Mouse (Mus musculus): ENCODE measurements around the gene Mrps2. TPM values are rescaled to one million over a fixed set of nuclear protein-coding genes. Genes with fewer than 3 reads are reported as not detected.

The Mrps2 gene
- 82.2 TPM for polyA plus RNA-seq (2014; fragmentation: Illumina TruSeq; extraction: RNeasy Lipid Tissue Mini Kit (QIAGEN cat#74804); ENCODE audit: low read depth, low replicate concordance)

DNA sequence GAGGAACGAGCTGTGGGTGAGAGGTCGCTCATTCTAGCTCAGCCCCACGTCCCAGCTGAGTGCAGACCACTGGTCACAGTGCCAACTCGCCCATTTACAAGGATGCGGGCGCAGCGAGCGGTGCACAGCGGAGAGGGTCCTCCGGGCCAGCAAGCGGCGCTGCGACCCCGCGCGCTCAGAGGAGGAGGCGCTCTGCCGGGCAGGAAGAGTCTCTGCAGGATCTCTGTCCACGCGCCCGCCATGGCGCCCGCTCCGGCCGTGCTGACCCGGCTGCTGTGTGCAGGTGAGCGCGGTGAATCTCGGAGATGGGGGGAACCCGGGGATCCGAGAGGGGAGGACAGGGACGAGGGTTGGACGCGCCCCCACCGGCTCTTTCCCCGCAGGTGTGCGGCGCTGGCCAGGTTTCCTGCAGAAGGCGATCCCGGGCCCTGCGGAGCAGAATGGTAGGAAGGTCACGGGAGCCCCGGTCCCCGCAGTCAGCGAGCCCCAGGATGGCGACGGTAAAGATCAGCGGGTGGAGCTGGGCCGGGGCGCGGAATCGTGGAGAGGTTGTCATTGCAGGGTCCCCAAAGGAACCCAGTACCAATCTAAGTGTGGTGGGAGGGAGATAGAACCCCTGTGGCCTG lies at the start of gene Mrps2:
Gene Mrps2 (plus strand): TSS at position 207 of the 626 bp plus-strand sequence.

DNA sequence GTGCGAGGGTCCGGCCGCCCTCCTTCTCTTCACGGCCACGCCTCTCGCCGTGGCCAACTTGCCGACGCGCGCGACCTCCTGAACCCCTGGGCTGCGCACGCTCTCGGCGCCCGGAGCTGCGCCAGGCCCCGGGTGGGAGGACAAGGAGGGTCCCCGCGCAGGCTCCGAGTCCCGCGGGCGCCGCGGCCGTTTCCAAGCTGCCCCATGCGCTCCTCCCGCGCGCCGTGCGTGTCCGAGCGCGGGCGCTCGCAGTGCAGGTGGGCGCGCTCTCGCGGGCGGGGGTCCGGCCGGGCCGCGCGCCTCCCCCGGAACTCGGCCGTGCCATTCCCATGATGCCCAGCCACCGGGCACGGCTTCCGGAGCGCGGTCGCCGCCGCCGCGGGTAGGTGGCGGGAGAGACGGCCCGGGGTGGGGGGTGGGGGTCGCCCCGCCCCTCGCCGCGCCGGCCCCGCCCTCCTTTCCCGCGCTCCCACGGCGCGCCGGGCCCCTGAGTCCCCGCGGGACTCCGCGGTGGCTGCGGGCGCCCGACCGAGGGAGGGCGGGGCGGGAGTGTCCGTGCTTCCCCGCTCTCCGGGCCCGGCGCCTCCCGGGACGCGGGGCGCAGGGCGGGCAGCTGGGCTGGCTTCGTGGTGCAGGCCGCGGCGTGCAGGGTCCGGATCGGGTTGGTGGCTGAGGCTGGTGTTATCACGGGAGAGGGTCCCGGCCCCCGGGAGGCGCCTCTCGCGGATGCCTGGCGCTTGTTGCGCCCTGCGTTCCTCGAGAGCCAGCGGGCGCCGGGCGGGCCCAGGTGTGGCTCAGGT lies 21.2 kb upstream of the Mrps2 start, which contains the start of gene Ppp1r26:
Gene Ppp1r26 (plus strand): TSS at position 286 of the 800 bp plus-strand sequence.

DNA sequence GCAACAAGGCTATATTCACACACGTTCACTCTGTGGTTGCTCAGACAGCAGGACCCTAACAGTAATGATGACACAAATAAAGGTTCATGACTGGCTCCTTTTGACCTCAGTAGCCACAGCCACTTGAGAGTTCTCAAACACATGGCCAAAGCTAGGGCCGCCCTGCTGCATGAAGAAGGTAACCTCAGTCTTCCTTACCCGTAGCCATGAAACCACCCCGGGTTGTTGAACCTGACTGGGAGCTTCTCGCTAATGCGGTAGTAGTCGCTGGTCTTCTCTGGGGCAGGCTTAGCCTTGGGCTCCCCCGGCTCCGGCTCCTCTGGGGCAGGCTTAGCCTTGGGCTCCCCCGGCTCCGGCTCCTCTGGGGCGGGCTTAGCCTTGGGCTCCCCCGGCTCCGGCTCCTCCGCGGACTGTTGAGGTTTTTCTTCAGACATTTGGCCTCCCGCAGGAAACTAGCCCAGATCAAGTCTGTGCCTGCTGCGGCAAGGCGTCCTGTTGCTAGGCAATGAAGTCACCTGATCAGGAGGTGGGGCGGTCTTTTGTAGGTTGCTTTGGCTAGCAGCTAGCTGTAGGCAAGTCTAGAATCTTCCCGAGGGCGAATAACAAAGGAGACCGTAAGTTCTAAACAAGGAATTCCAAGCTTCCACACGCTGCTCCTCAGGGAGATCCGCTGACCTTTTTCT lies 1.9 kb upstream of the Mrps2 start, which contains the start of gene 1700007K13Rik:
Gene 1700007K13Rik (minus strand): TSS at position 497 of the 683 bp plus-strand sequence.

DNA sequence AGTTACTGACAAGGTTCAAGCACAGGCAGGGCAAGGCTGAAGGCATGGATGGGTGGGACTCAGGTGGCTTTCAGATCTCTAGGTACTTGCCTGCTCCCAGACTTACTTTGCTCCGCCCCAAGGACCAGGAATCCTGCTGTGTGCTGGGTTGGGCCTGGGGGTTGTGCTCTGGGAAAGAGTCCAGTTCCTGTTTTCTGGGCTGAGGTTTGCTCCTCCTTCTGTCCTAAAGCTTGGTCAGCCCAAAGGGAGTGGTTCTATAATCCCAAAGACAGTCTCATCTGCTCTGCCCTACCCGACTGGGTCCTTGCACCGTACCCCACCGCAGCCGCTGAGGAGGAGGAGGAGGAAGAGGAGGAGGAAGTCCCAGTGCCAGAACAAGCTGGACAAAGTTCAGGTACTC lies 28.8 kb downstream of the Mrps2 start, which contains the start of gene Gbgt1:
Gene Gbgt1 (plus strand): TSS at position 221 of the 400 bp plus-strand sequence.

DNA sequence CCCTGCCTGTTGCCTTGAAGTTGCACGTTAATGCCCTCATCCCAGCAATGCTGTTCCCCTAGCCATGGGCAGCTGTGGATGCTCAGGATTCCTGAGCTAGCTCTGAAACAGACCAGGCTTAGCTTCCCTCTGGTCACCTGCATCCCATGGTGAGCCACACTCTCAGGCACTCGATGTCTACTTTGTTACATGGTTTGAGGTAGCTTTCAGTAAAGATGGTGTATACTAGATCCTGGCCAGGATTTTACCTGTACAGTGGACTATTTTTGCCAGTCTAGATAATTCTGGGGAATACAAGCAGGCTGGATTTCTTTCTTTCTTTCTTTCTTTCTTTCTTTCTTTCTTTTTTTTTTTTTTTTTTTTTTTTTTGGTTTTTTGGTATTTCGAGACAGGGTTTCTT lies 37.9 kb downstream of the Mrps2 start, which contains the start of gene Gm10134:
Gene Gm10134 (plus strand): TSS at position 301 of the 400 bp plus-strand sequence.

DNA sequence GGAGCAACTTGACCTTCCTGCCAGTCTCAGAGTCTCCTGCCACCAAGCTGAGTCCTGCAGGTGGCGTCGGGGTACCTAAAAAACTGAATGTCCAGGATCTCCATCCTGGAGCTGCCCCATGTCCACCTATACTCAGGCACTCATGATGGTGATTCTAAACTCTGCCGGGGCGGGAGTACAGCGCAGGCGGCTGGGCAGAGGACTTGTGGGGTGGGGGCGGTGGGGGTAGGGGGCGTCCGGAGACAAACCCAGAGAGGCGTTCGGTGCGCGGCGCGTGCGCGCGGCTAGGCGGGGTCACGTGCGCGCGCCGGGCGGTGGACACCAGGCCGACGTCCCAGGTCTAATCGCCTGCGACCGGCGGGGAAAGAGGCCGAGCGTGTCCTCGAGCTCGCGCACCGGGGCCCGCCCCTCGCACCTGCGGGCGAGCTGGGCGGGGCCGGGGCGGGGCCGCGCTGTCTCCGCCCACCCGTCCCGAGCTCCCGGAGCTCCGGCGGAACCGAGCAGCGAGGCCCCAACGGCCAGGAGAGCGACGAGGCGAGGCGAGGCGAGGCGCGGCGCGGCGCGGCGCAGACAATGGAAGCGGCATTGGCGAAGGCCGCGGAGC lies 45.0 kb downstream of the Mrps2 start, which contains the start of gene Ralgds:
Gene Ralgds (plus strand): TSS at position 328 of the 604 bp plus-strand sequence.

Other genes with a start within 250 kb of the Mrps2 start
- 1.5 TPM for gene Ppp1r26, start 21.3 kb upstream of the Mrps2 start, polyA plus RNA-seq (2014; fragmentation: Illumina TruSeq; extraction: RNeasy Lipid Tissue Mini Kit (QIAGEN cat#74804); ENCODE audit: low read depth, low replicate concordance)
- 2.5 TPM for gene 1700007K13Rik, start 1.7 kb upstream of the Mrps2 start, polyA plus RNA-seq (2014; fragmentation: Illumina TruSeq; extraction: RNeasy Lipid Tissue Mini Kit (QIAGEN cat#74804); ENCODE audit: low read depth, low replicate concordance)
- gene Gbgt1, start 28.8 kb downstream of the Mrps2 start, polyA plus RNA-seq (2014; fragmentation: Illumina TruSeq; extraction: RNeasy Lipid Tissue Mini Kit (QIAGEN cat#74804); ENCODE audit: low read depth, low replicate concordance) = not detected
- not detected for gene Gm10134, start 38.0 kb downstream of the Mrps2 start, polyA plus RNA-seq (2014; fragmentation: Illumina TruSeq; extraction: RNeasy Lipid Tissue Mini Kit (QIAGEN cat#74804); ENCODE audit: low read depth, low replicate concordance)
- gene Ralgds, start 45.1 kb downstream of the Mrps2 start, polyA plus RNA-seq (2014; fragmentation: Illumina TruSeq; extraction: RNeasy Lipid Tissue Mini Kit (QIAGEN cat#74804); ENCODE audit: low read depth, low replicate concordance) = 8.2 TPM
- gene Cel, start 95.3 kb downstream of the Mrps2 start, polyA plus RNA-seq (2014; fragmentation: Illumina TruSeq; extraction: RNeasy Lipid Tissue Mini Kit (QIAGEN cat#74804); ENCODE audit: low read depth, low replicate concordance) = not detected
- gene Gtf3c5, start 115.7 kb downstream of the Mrps2 start, polyA plus RNA-seq (2014; fragmentation: Illumina TruSeq; extraction: RNeasy Lipid Tissue Mini Kit (QIAGEN cat#74804); ENCODE audit: low read depth, low replicate concordance) = 2.6 TPM
- not detected for gene Gfi1b, start 153.9 kb downstream of the Mrps2 start, polyA plus RNA-seq (2014; fragmentation: Illumina TruSeq; extraction: RNeasy Lipid Tissue Mini Kit (QIAGEN cat#74804); ENCODE audit: low read depth, low replicate concordance)
- 8.3 TPM for gene Tsc1, start 173.2 kb downstream of the Mrps2 start, polyA plus RNA-seq (2014; fragmentation: Illumina TruSeq; extraction: RNeasy Lipid Tissue Mini Kit (QIAGEN cat#74804); ENCODE audit: low read depth, low replicate concordance)
- not detected for gene Spaca9, start 231.7 kb downstream of the Mrps2 start, polyA plus RNA-seq (2014; fragmentation: Illumina TruSeq; extraction: RNeasy Lipid Tissue Mini Kit (QIAGEN cat#74804); ENCODE audit: low read depth, low replicate concordance)
- not detected for gene Ak8, start 232.1 kb downstream of the Mrps2 start, polyA plus RNA-seq (2014; fragmentation: Illumina TruSeq; extraction: RNeasy Lipid Tissue Mini Kit (QIAGEN cat#74804); ENCODE audit: low read depth, low replicate concordance)

Measured in kidney, adult 10 weeks (tissue).